Mouse (Mus musculus): ENCODE measurements at regions not wholly inside any gene's neighbourhood (a gene's known extent, or its start where the extent isn't known, plus 50 kb on each side); places are given as distances from the start of the nearest gene placed in this dataset.

DNA sequence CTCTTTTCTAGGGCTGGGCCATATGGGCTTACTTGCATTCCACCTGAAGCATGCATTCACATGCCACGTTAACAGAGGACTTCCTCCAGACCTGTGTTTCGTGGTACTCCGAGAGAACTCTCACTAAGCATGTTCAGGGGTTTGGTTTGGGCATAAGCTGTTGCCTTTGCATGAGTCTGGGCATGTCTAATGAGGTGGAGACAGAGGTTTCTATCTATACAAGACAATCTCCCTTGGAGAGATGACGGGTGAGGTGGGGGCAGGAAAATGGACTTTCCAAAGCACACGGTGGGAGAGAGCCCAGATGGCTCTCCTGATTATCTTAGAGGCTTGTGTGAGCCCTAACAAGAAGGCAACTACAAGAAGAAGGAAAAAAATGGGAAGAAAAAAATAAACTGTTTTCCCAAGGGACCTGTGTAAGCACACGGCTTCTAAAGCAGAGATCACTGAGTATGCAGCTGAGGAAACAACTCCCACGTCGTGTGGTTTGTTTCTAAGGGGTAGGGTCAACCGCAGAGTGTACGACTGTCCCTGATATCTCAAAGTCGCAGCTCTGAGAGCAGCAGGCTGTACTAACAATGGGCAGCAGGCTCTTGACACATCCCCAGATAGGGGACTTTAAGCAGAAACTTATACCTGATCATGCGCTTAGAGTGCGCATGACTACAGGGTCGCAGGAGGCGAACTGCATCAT is 50.7 kb upstream of the Intu start:
- no peak for DNase-seq (ENCODE audit: low read depth)

All from NIH3T3 (cell line).